Mouse (Mus musculus) adrenal gland (tissue): ENCODE measurements around the gene Triobp.
"Not testable (repeated sequence)": the region's sequence is repeated elsewhere in the genome, so short reads cannot be mapped to it uniquely, and the experiment has no call there.

Experiments used
- intact Hi-C: fragments of 180-260 bp; cut with DNase I; formaldehyde crosslinking; loops from one replicate; pipeline ENCODE4 v1.15.1; 2025

Gene Triobp

DNA sequence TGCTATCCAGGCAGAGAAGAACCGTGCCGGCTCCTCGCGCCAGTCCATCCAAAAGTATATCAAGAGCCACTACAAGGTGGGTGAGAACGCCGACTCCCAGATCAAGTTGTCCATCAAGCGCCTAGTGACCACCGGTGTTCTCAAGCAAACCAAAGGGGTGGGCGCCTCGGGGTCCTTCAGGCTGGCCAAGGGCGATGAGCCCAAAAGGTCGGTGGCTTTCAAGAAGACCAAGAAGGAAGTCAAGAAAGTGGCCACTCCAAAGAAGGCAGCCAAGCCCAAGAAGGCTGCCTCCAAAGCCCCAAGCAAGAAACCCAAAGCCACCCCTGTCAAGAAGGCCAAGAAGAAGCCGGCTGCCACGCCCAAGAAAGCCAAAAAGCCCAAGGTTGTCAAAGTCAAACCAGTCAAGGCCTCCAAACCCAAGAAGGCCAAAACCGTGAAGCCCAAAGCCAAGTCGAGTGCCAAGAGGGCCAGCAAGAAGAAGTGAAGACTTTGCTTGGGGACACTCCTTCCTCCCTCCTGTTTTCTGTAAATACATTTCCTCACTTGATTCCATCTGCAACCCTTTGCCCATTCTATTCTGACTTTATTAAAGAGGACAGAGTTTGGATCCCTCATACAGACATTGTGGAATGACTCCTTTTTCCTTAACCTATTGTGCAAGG, 81.4 kb downstream of the Triobp start:
- intact Hi-C loops, result loop anchor here (5.0 kb wide), 1 partner anchor 37 kb away; no protein-coding TSS in a partner anchor

DNA sequence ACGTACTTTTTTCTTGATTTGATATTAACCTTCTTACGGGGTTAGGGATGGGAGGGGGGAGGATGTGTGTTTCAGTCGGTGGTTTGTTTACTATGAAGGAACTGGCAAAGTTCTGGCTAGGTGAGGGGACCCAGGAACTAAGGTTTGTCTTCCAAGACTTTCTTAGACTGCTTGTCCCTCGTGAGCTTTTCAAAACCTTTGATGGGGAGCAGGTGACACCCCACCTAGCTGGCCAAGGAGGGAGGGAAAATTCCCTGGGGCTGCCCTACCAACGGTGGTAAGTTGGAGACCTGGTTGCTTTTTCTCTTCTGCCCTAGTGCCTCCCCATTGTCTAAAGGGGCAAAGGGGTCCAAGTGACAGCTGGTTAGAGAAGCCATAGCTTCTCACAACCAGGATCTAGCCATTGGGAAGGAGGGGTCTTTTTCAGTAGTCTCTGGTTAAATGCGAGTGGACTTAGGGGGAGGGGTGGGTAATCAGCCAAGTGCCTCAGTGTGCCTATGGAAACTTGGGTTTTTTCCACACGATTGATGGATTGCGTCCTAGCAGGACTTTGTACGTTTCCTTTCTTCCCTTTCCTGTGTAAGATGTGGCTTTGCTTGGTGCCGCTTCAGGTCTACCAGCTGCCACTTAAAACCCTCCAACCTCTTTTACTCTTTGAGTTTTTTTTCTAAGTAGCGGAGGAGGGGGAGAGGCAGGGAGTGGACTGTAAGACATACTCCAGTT, 82.2 kb downstream of the Triobp start:
- intact Hi-C loops, result loop anchor here (5.0 kb wide), 1 partner anchor 37 kb away; no protein-coding TSS in a partner anchor

DNA sequence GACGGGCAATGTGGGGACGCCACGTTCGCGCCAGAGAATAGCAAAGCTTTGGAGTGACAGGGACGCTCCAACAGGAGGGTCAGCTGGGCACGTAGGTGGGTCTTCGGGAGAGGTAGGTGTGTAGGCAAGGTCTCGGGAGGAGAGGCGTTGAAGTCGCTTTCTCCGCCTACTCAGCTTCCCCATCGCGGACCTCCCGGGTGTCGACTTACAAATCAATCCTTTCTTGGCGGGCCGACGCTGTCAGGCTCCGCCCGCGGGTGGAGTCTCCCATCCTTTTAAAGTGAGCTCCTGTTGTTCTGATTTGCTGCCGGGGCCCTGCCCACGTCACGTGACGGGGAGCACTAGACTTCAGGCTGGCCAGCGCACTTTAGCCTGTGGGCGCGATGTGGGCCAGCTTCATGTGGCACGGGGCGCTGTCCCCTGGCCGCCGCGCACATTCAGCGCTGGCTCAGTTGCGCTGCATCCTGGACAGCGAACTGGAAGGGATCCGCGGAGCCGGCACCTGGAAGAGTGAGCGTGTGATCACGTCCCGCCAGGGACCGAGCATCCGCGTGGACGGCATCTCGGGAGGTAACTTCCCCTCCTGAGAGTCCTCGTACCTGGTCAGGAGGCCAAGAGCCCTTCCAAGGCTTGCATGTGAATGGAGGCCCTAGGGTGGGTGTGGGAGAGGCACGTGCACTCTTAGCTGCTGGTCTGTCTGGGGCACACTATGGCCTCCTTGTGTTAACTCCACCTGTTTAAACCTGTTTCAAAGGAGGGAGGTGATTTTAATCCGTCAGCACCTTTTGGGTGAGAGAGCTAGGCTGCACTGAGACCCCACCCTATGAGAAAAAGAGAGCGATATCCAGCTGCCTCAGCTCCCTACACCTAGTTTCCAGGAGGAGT, 83.3 kb downstream of the Triobp start:
- intact Hi-C loops, result no loop called here

DNA sequence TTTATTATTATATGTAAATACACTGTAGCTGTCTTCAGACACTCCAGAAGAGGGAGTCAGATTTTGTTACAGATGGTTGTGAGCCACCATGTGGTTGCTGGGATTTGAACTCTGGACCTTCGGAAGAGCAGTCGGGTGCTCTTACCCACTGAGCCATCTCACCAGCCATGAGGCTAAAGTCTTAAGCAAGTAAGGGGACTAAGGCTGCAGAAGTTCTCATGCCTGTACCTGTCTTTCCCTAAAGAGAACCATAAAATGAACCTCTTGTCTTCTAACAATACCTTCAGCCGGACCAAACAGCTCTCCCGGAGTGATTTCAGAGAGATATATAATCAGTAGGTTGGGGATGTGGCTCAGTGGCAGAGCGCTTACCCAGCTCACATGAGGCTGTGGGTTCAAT, 84.4 kb downstream of the Triobp start:
- intact Hi-C loops, result not testable (repeated sequence)

DNA sequence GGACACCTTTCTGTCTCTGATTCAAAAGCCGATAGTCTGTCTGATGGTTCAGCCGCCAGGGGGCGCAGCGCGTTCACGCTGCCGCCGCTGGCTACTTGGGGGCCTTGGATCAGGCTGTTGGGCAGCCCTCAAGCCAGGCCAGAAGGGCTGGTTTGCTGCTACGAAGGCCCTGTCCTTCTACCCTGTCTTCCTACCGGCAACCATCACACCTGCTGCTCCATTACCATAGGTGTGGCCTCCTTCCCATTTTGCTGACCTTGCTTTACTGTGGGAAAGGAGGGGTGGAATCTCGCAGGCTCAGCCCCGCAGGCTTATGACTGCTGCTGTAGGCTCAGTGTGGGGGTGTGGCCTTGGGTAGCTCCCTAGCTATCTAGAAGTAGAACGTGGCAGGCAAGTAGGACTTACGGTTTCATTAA, 90.4 kb downstream of the Triobp start:
- intact Hi-C loops, result loop anchor here (5.0 kb wide), 2 partner anchors 34 to 109 kb away; no protein-coding TSS in a partner anchor

DNA sequence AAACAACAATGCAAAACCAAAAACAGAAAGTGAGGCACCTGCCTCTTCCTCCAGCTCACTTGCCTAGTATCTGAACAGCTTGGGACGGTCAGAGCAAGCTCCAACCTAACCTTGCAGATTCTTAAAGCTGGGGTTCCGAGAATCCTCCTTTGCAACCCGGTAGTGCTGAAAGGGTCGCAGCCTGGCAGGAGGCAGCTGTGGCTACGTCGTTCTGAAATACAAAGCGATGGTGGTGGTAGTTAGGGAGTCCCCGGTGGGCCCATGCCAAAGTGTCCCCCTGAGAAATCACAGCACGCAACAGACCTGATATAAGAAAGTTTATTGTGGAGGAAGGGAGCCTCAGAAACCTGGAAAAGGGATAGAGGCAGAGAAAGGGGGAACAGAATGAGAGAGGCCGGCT, 90.8 kb downstream of the Triobp start:
- intact Hi-C loops, result loop anchor here (5.0 kb wide), 2 partner anchors 34 to 109 kb away; no protein-coding TSS in a partner anchor

DNA sequence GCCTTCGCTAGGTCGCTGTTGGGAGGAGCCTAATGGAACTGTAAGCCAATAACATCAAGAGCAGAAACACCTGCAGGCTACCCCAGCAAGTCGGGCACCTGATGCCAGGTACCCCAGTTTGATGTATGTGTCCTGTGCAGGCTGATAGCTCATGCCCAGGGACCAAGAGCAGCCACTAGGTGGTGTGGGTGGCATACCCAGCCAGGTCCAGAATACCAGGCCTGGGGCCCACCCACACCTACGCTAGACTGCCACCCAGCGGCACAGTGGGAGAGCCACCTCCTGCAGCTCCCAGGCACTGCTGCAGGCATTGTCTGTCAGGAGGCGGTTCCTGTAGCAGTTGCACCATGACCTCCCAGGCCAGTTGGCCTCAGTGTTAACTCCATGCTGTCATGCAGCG, 91.3 kb downstream of the Triobp start:
- intact Hi-C loops, result loop anchor here (5.0 kb wide), 2 partner anchors 33 to 108 kb away; no protein-coding TSS in a partner anchor

DNA sequence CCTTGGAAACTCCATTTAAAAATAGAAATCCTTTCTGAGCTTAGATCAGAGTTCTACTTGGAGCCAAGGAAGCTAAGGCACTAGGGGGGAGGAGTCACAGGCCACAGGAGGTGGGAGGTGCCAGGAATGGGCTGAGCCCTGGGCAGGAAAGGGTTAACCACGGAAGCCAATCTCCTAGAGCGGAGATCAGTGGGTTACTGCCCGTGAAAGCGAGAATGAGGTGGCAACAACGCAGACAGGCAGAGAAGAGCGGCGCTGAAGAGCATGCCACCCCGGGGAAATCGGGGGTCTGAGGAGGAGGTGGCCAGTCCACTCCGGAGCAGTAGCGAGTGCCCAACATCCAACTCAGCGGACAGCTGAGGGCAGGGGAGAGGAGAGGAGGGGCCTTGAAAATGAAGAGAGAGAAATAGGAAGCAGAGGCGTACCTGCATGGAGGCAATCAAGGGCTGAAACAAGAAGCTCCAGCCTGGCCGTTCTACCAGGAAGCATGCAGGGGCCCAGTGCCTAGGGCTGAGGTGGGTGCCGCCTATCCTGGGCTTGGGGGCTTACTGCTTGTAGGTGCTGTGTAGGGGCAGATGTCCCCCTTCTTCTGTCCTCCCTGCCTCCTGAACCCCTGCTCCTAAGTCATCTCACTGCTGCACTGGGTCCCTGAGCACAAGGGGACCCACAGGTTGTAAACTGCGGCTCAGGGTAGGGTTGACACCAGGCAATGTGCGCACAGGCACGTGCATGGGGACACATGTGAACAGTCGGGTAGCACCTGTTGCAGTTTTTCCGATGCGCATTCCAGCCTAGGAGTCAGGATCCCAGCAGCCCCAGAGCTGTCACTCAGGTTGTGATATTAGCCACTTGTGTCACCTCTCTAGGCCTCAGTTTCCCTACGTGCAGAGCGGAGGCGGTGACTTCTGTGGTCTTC, 93.2 kb downstream of the Triobp start:
- intact Hi-C loops, result no loop called here

DNA sequence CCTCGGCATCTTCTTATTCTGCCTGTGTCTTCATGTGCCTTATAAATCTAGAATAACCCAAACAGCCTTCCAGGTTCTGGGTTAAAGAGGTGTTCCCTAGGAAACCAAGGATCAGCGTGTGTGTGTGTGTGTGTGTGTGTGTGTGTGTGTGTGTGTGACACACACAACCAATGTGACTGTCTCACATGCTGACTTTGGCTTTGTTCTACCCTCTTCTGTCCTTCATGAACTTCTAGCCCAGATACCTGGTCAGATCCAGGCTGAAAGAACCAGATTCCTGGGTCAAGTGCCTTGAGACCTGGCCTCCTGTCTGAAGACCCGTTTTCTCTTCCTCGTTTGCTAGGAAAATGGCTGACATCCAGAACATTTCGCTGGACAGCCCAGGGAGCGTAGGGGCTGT, 94.1 kb downstream of the Triobp start, which contains the start of gene Galr3:
TSS of gene Galr3 (plus strand) at position 301 of the 400 bp plus-strand sequence.
- intact Hi-C loops, result no loop called here

DNA sequence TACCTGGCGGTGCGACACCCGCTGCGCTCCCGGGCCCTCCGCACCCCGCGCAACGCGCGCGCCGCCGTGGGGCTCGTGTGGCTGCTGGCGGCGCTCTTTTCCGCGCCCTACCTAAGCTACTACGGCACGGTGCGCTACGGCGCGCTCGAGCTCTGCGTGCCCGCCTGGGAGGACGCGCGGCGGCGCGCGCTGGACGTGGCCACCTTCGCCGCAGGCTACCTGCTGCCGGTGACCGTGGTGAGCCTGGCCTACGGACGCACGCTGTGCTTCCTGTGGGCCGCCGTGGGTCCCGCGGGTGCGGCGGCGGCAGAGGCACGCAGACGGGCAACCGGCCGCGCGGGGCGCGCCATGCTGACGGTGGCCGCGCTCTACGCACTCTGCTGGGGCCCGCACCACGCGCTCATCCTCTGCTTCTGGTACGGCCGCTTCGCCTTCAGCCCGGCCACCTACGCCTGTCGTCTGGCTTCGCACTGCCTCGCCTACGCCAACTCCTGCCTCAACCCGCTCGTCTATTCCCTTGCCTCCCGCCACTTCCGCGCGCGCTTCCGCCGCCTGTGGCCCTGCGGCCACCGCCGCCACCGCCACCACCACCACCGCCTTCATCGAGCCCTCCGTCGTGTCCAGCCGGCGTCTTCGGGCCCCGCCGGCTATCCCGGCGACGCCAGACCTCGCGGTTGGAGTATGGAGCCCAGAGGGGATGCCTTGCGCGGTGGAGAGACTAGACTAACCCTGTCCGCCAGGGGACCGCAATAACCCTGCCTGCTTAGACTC, 95.4 kb downstream of the Triobp start:
- intact Hi-C loops, result no loop called here

DNA sequence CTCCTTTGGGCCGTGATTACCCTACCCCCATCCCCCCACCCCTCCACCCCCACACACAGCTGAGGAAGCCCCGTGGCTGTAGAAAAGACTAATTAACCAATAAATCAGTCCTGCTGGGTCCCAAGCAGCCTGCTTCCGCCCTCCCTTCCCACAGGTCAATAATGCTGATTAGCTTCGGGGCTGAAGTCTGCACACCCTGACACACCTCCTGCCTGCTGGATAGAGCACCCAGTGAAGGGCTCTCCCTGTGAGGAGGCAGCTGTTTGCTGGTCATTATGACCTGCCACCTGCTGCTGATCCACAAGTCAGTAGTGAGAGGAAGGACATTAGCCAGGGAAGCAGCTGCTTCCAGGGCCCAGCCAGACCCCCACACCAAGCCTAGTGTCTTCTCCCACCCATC, 97.3 kb downstream of the Triobp start:
- intact Hi-C loops, result no loop called here

DNA sequence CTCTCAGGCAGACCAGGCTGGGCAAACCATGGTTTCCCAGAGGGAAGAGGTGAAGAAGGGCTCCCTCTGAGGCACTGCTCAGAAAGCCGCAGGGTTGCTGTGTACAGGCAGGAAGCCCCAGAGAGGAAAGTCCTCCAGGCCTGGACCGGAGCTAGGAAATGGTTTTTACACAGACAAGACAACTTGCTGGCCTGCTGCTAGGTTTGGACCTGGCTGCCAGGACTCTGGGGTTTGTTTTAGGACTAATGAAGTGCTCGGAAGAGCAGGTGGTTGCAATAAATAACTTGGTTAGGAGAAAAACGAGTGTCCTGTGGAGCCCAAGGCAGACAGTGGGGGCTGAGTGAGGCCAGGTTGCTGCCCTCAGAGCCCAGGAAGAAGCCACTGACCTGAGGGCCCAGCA, 100.7 kb downstream of the Triobp start:
- intact Hi-C loops, result no loop called here

DNA sequence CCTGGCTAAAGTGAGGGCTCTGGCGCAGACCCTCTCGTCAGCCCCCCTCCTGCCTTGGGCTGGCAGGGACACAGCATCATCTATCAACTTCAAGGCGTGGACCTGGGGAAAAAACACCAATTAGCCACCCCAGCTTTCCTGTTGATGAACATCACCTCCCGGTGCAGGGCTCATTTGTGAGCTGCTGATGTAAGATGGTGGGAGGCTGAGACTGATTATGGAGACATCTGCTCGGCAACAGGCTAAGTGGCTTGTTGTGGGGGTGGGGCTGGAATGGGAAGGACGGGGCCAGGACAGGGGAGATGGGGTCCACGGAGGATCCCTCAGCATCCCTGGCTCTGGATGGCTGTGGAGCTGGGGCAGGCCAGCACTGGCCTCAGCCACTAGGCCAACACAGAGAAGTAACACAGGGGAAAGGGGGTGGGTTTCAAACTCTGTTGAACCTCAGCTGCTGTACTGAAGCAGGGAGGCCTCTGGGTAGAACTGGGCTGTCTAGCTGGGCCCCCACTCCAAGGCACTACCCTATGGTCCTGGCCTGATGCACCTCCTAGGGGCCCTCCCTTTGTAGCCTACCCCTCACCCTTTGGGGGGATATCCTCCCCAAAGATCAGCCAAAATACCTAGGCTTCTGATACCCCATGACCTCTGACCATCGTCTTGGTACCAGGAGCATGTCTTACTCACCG, 102.8 kb downstream of the Triobp start:
- intact Hi-C loops, result no loop called here

DNA sequence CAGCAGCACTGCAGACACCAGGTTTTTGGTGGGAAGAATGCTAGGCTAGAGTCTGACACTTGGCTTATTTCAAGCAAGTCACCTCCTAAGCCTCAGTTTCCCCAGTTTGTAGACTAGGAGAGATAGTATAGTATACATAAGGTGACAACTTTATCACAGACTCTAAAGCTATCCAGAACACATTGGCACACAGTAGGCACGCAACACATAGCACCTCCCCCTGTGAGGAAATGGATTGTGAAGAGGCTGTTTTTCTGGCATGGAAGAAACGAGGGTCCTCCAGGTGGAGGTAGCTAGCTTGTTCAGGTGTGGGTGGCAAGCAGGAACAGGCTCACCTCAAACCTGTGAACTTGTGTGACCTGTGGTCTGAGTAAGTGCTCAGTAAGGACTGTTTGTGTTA, 103.4 kb downstream of the Triobp start:
- intact Hi-C loops, result no loop called here

DNA sequence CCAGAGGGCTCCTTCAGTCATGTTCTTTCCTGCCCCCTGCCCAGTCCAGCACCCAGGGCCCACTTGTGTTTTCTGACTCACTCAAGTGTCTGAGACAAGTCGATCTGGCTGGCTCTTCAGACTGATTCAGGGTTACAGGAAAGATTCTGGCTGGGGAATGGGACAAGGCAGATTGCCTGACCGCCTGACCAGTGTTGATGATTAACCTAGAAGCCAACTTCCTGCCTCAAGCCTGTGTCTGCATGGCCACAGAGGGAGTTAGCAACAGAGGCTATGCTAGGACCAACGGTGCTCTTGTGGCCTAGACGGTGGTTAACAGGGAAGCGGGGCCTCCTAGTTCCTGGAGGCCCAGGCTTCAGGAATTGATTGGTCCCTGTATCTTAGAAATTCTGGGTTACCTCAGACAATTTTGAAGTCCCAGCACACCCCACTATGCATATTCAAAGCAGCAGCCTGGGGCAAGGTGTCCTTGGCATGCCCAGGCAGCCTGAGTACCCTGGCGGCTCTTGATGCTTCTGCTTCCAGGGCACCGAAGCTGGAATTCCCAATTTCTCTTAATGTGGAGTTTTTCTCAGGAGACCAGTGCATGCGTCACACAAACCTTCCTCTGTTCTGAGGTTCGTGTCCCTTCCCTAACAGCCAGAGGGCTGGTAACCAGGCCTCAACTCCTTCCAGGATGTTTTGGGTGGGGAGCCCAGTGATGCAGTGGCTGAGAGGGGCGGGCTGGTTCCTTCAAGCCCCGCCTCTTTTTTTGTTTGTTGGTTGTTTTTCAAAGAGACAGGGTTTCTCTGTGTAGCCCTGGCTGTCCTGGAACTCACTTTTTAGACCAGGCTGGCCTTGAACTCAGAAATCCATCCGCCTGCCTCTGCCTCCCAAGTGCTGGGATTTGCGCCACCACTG, 104.2 kb downstream of the Triobp start:
- intact Hi-C loops, result no loop called here

DNA sequence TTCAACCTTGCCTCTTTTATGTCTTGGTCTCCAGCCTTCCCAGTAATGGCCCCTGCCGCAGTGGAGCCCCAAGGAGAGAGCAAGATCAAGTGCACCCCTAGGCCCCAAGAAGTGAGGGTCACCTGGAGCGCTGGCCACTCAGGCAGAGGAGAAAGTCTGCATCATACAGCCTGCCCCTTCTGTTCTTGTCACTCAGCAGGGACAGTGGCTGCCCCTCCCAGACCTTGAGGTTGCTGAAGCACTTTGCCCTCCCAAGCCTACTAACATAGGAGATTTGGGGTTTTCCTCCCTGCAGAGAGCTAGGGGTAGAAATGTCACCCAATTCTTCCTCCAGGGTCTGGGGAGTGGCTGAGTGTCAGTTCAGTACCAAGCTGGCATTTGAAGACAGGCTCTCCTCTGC, 104.8 kb downstream of the Triobp start:
- intact Hi-C loops, result no loop called here
